Mouse (Mus musculus) C2C12 (cell line): ENCODE results near the gene Cldn17. TPM values are rescaled to one million over a fixed set of nuclear protein-coding genes. Genes with fewer than 3 reads are reported as not detected.

Experiments used
- H3K27me3 ChIP-seq: one replicate; pipeline ENCODE4 v1.6.1; 2011; ENCODE audit not compliant: control insufficient read depth, insufficient read depth, insufficient read length
- H3K36me3 ChIP-seq: one replicate; pipeline ENCODE4 v1.6.1; 2011; ENCODE audit not compliant: control insufficient read depth, insufficient read depth
- H3K4me3 ChIP-seq: one replicate; pipeline ENCODE4 v1.5.1; 2011; ENCODE audit warnings: mild to moderate bottlenecking, control low read depth; ENCODE audit not compliant: poor library complexity, insufficient read depth, severe bottlenecking
- H3K79me2 ChIP-seq: one replicate; pipeline ENCODE4 v1.6.1; 2011; ENCODE audit not compliant: control insufficient read depth, insufficient read depth
- H3K79me3 ChIP-seq: one replicate; pipeline ENCODE4 v1.6.1; 2011; ENCODE audit warnings: low read depth, control low read depth
- H3ac ChIP-seq: one replicate; pipeline ENCODE3; 2011; ENCODE audit warnings: low read depth; ENCODE audit not compliant: control insufficient read depth, insufficient read length
- CEBPB ChIP-seq: IDR thresholded peaks from one replicate; pipeline ENCODE4 v1.6.1; 2011; ENCODE audit warnings: low read depth, mild to moderate bottlenecking, control low read depth, moderate library complexity
- CTCF ChIP-seq: IDR thresholded peaks from one replicate; pipeline ENCODE4 v1.5.1; 2011; ENCODE audit not compliant: control insufficient read depth, insufficient read depth, insufficient read length
- FOSL1 ChIP-seq: IDR thresholded peaks from one replicate; pipeline ENCODE4 v1.8.0; 2011; ENCODE audit warnings: mild to moderate bottlenecking, low read length; ENCODE audit not compliant: poor library complexity, insufficient read depth, severe bottlenecking
- MAX ChIP-seq: IDR thresholded peaks from one replicate; pipeline ENCODE4 v1.6.1; 2011; ENCODE audit warnings: mild to moderate bottlenecking, control low read depth
- MYOD1 ChIP-seq: IDR thresholded peaks from one replicate; pipeline ENCODE4 v1.6.1; 2011; ENCODE audit warnings: low read depth; ENCODE audit not compliant: control insufficient read depth, insufficient read length
- MYOG ChIP-seq: IDR thresholded peaks from one replicate; pipeline ENCODE4 v1.6.1; 2011; ENCODE audit not compliant: control insufficient read depth, insufficient read length; ENCODE audit errors: extremely low read depth
- USF1 ChIP-seq: IDR thresholded peaks from one replicate; pipeline ENCODE4 v1.6.1; 2011; ENCODE audit warnings: low read depth, mild to moderate bottlenecking, control low read depth, moderate library complexity
- polyA plus RNA-seq: library from polyadenylated mRNA; unstranded; fragments of >200 nt; fragmentation: generic; extraction: Trizol; gene quantifications from one replicate; pipeline ENCODE4 v1.2.1, GENCODE M21; 2012; ENCODE audit warnings: missing spikeins

Gene Cldn17
- polyA plus RNA-seq, 1 experiment: not detected

DNA sequence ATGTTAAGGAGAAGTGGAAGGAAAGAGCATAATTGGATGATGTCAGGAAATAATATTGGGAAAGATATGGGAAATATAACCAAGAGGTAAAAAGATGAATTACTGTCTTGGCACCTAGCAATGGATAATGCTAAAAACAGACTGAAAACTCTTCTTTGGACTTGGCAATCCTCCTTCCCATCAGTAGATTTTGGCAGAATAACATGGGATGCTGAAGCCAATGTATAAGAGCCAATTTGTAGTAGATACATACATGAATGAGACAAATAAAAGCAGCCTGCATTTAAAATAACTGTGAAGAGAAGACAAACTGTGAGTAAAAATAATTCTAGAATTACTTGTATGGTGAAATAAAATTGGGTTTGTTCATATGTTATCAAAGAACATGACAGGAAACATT lies 18.7 kb downstream of the Cldn17 start:
- TF ChIP-seq MYOG: no peak
- TF ChIP-seq USF1: no peak
- no peak for TF ChIP-seq CEBPB
- no peak for TF ChIP-seq MAX
- no peak for TF ChIP-seq FOSL1
- TF ChIP-seq CTCF: no peak
- TF ChIP-seq MYOD1: no peak
- Histone ChIP-seq H3K79me2 (no peaks in the 10 kb centered on the region), H3K36me3 (no peaks in the 10 kb centered on the region), H3ac (no peak overlapping the region), H3K4me3 (no peak overlapping the region), H3K79me3 (no peaks in the 10 kb centered on the region), H3K27me3 (no peaks in the 10 kb centered on the region)

DNA sequence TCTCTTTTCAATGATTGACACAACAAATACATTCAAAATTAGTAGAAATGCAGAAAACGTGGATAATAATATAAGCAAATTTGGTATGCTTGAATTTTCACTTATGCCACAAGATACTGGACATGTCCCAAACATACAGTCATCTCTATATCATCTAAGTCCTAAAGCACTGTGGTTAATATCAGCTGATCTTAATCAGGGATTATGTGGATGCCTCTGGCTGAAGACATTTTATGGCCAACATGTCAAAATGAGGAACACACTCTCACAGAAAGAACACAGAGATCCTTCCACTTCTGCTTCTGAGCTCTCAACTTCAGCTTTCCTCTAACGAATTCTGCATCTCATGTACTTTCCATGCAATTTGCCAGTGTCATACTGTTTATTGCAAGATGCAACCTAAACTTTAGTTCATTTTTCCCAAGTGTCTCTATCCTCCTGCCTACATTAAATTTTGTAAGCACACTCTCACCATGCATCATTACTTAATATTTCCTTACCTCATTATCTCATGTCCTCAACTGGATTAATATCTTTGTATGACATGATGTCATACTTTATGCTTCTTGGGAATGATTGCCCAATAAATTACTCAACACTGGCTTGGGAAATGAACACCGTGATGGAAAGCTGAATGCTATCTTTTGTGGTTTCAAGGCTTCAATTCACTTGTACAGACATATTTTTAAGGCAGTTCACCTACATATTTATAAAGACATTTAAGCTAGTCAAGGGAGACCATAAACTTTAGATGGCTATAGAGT lies 26.6 kb downstream of the Cldn17 start:
- H3K79me2 ChIP-seq: no peaks in the 10 kb centered on the region
- no peaks in the 10 kb centered on the region for H3K36me3 ChIP-seq
- no peak overlapping the region for H3K4me3 ChIP-seq
- no peaks in the 10 kb centered on the region for H3K27me3 ChIP-seq
- no peaks in the 10 kb centered on the region for H3K79me3 ChIP-seq
- no peak overlapping the region for H3ac ChIP-seq
- peak; percentile 58 for TF ChIP-seq CEBPB
- no peak for TF ChIP-seq USF1
- no peak for TF ChIP-seq MAX

DNA sequence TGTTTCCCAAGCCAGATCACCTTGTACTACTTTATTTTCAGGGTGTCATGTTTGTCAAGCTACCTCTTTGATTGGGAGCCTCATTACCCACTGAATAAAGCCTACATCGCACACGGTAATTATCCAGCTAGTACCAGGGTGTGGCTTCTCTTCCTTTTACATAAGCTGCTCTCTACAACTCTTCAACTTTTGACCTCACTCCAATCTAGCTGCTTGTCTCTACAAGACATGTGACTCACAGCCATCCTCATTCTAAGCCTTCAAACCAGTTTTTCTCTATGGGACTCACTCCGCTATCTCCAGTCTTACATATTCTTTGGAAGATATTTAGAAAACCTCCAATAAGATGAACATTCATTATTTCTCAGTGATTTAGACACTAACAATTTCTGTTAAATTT lies 43.5 kb downstream of the Cldn17 start:
- H3K79me2 ChIP-seq: no peaks in the 10 kb centered on the region
- TF ChIP-seq MYOD1 (no peak), FOSL1 (no peak), MYOG (no peak), MAX (no peak), CTCF (no peak), USF1 (no peak)
- no peak overlapping the region for H3K4me3 ChIP-seq
- H3K36me3 ChIP-seq: no peaks in the 10 kb centered on the region
- no peaks in the 10 kb centered on the region for H3K79me3 ChIP-seq
- no peaks in the 10 kb centered on the region for H3K27me3 ChIP-seq
- H3ac ChIP-seq: no peak overlapping the region

Other genes with a start within 250 kb of the Cldn17 start
- gene Grik1, start 216.7 kb downstream of the Cldn17 start, polyA plus RNA-seq: not detected
- not detected for gene Cldn8, start 56.2 kb upstream of the Cldn17 start, polyA plus RNA-seq
- not detected for gene Krtap24-1, start 105.3 kb upstream of the Cldn17 start, polyA plus RNA-seq
- gene 2310079G19Rik, start 120.7 kb upstream of the Cldn17 start, polyA plus RNA-seq: not detected
- gene Krtap26-1, start 140.8 kb upstream of the Cldn17 start, polyA plus RNA-seq: not detected
- gene Krtap27-1, start 164.7 kb upstream of the Cldn17 start, polyA plus RNA-seq: not detected
- not detected for gene 2310061N02Rik, start 201.0 kb upstream of the Cldn17 start, polyA plus RNA-seq
- not detected for gene Krtap13-1, start 221.9 kb upstream of the Cldn17 start, polyA plus RNA-seq
- not detected for gene Krtap13, start 244.7 kb upstream of the Cldn17 start, polyA plus RNA-seq